Mouse (Mus musculus): ENCODE data around the gene Etv3.

DNA sequence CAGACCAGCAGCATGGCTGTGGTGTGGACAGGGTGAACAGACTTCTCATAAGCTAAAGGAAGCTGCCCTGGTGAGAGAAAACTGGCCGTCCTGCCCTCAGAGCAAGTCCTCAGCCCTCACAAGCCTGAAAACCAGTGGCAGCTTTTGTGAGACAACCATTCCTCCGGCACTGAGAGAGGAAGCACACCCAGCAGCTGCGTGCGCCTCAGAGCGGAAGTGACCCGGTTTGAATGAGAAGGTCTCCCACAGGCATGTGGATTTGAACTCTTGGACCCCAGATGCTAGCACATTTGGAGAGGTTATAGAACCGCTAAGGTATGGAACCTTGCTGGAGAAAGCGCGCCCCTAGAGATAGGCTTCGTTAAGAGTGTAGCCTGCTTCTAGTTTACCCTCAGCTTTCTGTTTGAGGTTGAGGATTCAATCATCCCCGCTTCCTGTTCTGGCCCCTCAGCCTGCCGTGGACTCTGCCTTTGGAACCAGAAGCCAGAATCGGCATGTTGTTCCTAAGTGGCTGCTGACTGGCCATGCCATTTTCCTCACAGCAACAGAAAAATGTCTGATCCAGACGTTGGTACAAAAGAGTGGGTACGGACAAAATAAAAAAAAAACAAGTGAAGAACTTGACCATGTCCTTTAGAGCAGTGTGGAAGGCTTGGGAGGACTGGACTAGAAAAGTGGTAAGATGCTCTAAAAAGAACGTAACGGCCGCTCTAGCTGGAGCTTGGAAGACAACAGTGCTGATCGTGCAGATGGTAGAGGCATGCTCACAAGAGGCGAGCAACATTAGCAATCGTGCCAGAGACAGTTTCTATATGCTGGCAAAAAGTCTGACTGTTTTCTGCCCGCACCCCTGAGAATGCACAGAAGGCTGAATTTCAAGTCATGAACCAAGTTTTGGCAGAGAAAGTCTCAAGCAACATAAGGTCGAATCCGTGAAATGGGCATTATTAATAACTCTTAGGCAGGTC lies 24.8 kb upstream of the Etv3 start:
- TF ChIP-seq CTCF (IDR thresholded peaks at IDR 0.05; ENCODE audit: control insufficient read depth, insufficient read depth, low read length) (no peak), POLR2A (IDR thresholded peaks at IDR 0.05; ENCODE audit: borderline replicate concordance, control insufficient read depth, low read depth, low read length) (no peak)
